Mouse (Mus musculus) liver, embryonic 14.5 days (tissue): ENCODE measurements around the gene Pced1b. TPM values are rescaled to one million over a fixed set of nuclear protein-coding genes. Genes with fewer than 3 reads are reported as not detected.

Source experiments
- ATAC-seq: fragments of 200-750 bp; cut with Nextera tagmentation; 2 replicates; pipeline ENCODE4 v1.8.0; 2017; ENCODE audit warnings: moderate number of reproducible peaks, mild to moderate bottlenecking, moderate library complexity; ENCODE audit not compliant: insufficient read depth
- DNase-seq, 3 experiments: peaks; one replicate each; pipeline ENCODE4 v3.0.0-alpha.2; 2012 to 2013; ENCODE audit warnings: low read depth in 3 of 3, low spot score in 3 of 3
- H3K27ac ChIP-seq: fragments of 300-500 bp; sonication (generic); 2 replicates; pipeline ENCODE4 v1.5.1; 2014; ENCODE audit warnings: moderate library complexity, mild to moderate bottlenecking, control low read depth, inconsistent platforms
- H3K27me3 ChIP-seq: fragments of 300-500 bp; sonication (generic); 2 replicates; pipeline ENCODE4 v1.6.1; 2014; ENCODE audit warnings: mild to moderate bottlenecking, low read length, moderate library complexity; ENCODE audit not compliant: control insufficient read depth, insufficient read depth
- H3K36me3 ChIP-seq: fragments of 300-500 bp; sonication (generic); replicated peaks from 2 replicates; pipeline ENCODE4 v1.6.1; 2014; ENCODE audit warnings: low read depth; ENCODE audit not compliant: control insufficient read depth, insufficient read depth
- H3K4me1 ChIP-seq, 2 experiments: fragments of 200-500 bp in 1 of 2; fragments of 300-500 bp in 1 of 2; sonication (generic) in 1 of 2; replicated peaks; 2 replicates each; pipeline ENCODE4 v1.6.1; 2012 to 2014; ENCODE audit warnings: antibody characterized with exemption in 1 of 2, inconsistent platforms in 1 of 2, low read length in 1 of 2; ENCODE audit not compliant: control insufficient read depth in 2 of 2, insufficient read depth in 2 of 2
- H3K4me2 ChIP-seq: fragments of 300-500 bp; sonication (generic); 2 replicates; pipeline ENCODE4 v1.6.1; 2014; ENCODE audit warnings: low read depth, mild to moderate bottlenecking, control low read depth, moderate library complexity
- H3K4me3 ChIP-seq, 2 experiments: fragments of 200-500 bp in 1 of 2; fragments of 300-500 bp in 1 of 2; sonication (generic) in 1 of 2; 2 replicates each; pipeline ENCODE4 v1.5.1; 2012 to 2014; ENCODE audit warnings: low read depth in 2 of 2, low read length in 2 of 2, mild to moderate bottlenecking in 2 of 2, control low read depth in 1 of 2, inconsistent platforms in 1 of 2, moderate library complexity in 1 of 2; ENCODE audit not compliant: insufficient read depth in 1 of 2
- H3K9ac ChIP-seq: fragments of 300-500 bp; sonication (generic); replicated peaks from 2 replicates; pipeline ENCODE4 v1.6.1; 2014; ENCODE audit warnings: mild to moderate bottlenecking, control low read depth, moderate library complexity
- H3K9me3 ChIP-seq: fragments of 300-500 bp; sonication (generic); 2 replicates; pipeline ENCODE4 v1.6.1; 2016; ENCODE audit warnings: low read length, mixed read lengths; ENCODE audit not compliant: control insufficient read depth
- CTCF ChIP-seq: IDR thresholded peaks from 2 replicates; pipeline ENCODE4 v1.5.1; 2016; ENCODE audit warnings: antibody characterized with exemption, low read depth, control low read depth
- EP300 ChIP-seq: IDR thresholded peaks from 2 replicates; pipeline ENCODE4 v1.6.1; 2016; ENCODE audit warnings: antibody characterized with exemption, low read depth
- WGBS: fragments of 180-500 bp; shearing (Covaris S2); extraction: QIAGEN DNeasy Blood & Tissue Kit; methylation state at CpG from one replicate; pipeline ENCODE4 v1.1.7; 2014; ENCODE audit not compliant: insufficient replicate concordance; 5-methylcytosine and 5-hydroxymethylcytosine counted together
- polyA plus RNA-seq, 2 experiments: library from polyadenylated mRNA; depleted of rRNA in 1 of 2; stranded (reverse) in 1 of 2; unstranded in 1 of 2; fragments of >200 nt; fragmentation: Nextera tagmentation in 1 of 2; extraction: Ambion mirVana in 1 of 2; gene quantifications; 2 replicates each; pipeline versions ENCODE4 v1.2.1 to v1.2.3; 2012 to 2014

Gene Pced1b
- polyA plus RNA-seq, 2 experiments = 5.7 to 8.2 TPM

GRCm38 (mm10) chr15:97212501-97213477 is 34.1 kb upstream of the Pced1b start:
- ATAC-seq (peak; percentile 31; the same call in 1 of the 2 replicates), DNase-seq (no peak)
- TF ChIP-seq CTCF (no peak), EP300 (no peak)
- Histone ChIP-seq H3K36me3 (no peaks in the 10 kb centered on the region), H3K27ac (no peak overlapping the region), H3K4me1 (no peaks in the 10 kb centered on the region), H3K4me2 (no peak overlapping the region; the same call in 1 of the 2 replicates), H3K9me3 (no peaks in the 10 kb centered on the region), H3K4me3 (no peak overlapping the region), H3K9ac (no peak overlapping the region), H3K27me3 (no peaks in the 10 kb centered on the region)
- WGBS = 24% methylated on average over 17 of the region's 17 CpGs

- Histone ChIP-seq H3K36me3 (no peaks in the 10 kb centered on the region), H3K9ac (no peak overlapping the region), H3K27ac (no peak overlapping the region), H3K4me2 (no peak overlapping the region), H3K9me3 (no peaks in the 10 kb centered on the region), H3K4me1 (no peaks in the 10 kb centered on the region), H3K4me3 (no peak overlapping the region), H3K27me3 (no peaks in the 10 kb centered on the region)
- ATAC-seq = no peak
- 82% methylated on average over 5 of the region's 5 CpGs for WGBS
- DNase-seq = no peak
- TF ChIP-seq CTCF (no peak), EP300 (no peak)
Observed at GRCm38 (mm10) chr15:97216843-97217242, 30.1 kb upstream of the Pced1b start.

- Histone ChIP-seq H3K27ac (no peak overlapping the region), H3K4me1 (no peaks in the 10 kb centered on the region), H3K4me2 (no peak overlapping the region), H3K9ac (no peak overlapping the region), H3K36me3 (no peaks in the 10 kb centered on the region), H3K27me3 (no peaks in the 10 kb centered on the region), H3K9me3 (no peaks in the 10 kb centered on the region), H3K4me3 (no peak overlapping the region)
- 73% methylated on average over 10 of the region's 10 CpGs for WGBS
- no peak for TF ChIP-seq CTCF
- no peak for TF ChIP-seq EP300
- ATAC-seq = no peak
- no peak for DNase-seq
Observed at GRCm38 (mm10) chr15:97223431-97223830, 23.5 kb upstream of the Pced1b start.

- H3K9me3 ChIP-seq = no peaks in the 10 kb centered on the region
- H3K9ac ChIP-seq = no peak overlapping the region
- H3K27ac ChIP-seq = no peak overlapping the region
- no peaks in the 10 kb centered on the region for H3K36me3 ChIP-seq
- H3K4me1 ChIP-seq = no peaks in the 10 kb centered on the region
- WGBS = 70% methylated on average over 8 of the region's 8 CpGs
- DNase-seq (no peak), ATAC-seq (no peak)
- no peak overlapping the region for H3K4me2 ChIP-seq
- TF ChIP-seq CTCF (no peak), EP300 (no peak)
- H3K27me3 ChIP-seq = no peaks in the 10 kb centered on the region
- H3K4me3 ChIP-seq = no peak overlapping the region
Observed at GRCm38 (mm10) chr15:97224003-97224402, 22.9 kb upstream of the Pced1b start.

GRCm38 (mm10) chr15:97229494-97230077 is 17.3 kb upstream of the Pced1b start:
- 57% methylated on average over 11 of the region's 11 CpGs for WGBS
- H3K4me3 ChIP-seq = no peak overlapping the region
- H3K4me1 ChIP-seq = no peaks in the 10 kb centered on the region
- DNase-seq (no peak), ATAC-seq (peak; percentile 45)
- no peaks in the 10 kb centered on the region for H3K9me3 ChIP-seq
- H3K27me3 ChIP-seq = no peaks in the 10 kb centered on the region
- H3K4me2 ChIP-seq = no peak overlapping the region
- no peak overlapping the region for H3K27ac ChIP-seq
- H3K9ac ChIP-seq = no peak overlapping the region
- H3K36me3 ChIP-seq = no peaks in the 10 kb centered on the region
- no peak for TF ChIP-seq CTCF
- TF ChIP-seq EP300 = no peak
